In the genomic region with DNA sequence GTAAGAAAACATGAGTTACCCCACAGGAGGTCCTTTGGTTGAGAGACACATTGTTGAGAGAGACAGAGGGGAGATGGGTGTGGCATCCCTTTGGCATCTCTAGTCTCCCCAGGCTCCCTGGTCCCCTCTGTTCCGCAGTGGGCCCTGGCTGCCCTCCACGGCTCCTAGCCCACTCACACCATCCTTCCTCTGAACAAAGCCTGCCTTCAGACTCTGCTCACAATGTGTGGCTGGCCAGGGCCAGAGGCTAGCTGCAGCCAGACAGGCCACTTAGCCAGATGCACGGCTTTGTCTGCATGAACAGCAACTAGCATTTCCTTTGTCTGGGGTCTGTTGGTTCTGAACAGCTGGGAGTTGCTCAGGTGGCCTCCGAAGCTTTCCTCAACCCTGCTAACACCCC, we compare ENCODE assay signal across 10 mouse cellular contexts.
DNase-seq lines count a peak whose midpoint lies in the region; ATAC-seq lines count a peak whose summit lies in the region.
"Had no signal": no experiment of that assay in that cellular context is flagged by ENCODE, and none has a peak within 500 bp of the region (broad histone marks: within the 10 kb centered on the region; RNA-seq: fewer than 3 reads in every experiment).

No protein-coding gene starts in this region.

- DNase-seq in adrenal gland, postnatal 10 days = peak; percentile 18
- DNase-seq in adrenal gland, postnatal 14 days = no peak
- DNase-seq in heart, postnatal 14 days = peak; percentile 49 to 60
- DNase-seq in heart, postnatal 25 days (ENCODE audit: low spot score) = no peak
- DNase-seq in left cerebral cortex, postnatal 4 days = peak; percentile 85
- DNase-seq in thymus, postnatal 10 days (ENCODE audit: low spot score in 2 of 2) = no peak
- DNase-seq in urinary bladder, postnatal 10 days (ENCODE audit: low spot score) = no peak
- DNase-seq: kidney, adult 9 months; liver, embryonic 13.5 days had no signal

- intact Hi-C loops in heart, postnatal 14 days (cut with DNase I) = no loop called here
- intact Hi-C loops in heart, postnatal 25 days (cut with DNase I) = no loop called here
- intact Hi-C loops in left cerebral cortex, postnatal 4 days (cut with DNase I) = no loop called here

- peak; percentile 15; the same call in 1 of the 2 replicates for ATAC-seq in erythroblast, adult 5-6 weeks (replicated peaks; ENCODE audit: low FRiP score, poor library complexity, severe bottlenecking)

Comparison
In these comparisons a context has a peak if more than half of its experiments do, and no peak if none do; other contexts are left out.
1. DNase-seq: peak in adrenal gland, postnatal 10 days (single experiment), heart, postnatal 14 days (2 of 2) and left cerebral cortex, postnatal 4 days (single experiment); none in adrenal gland, postnatal 14 days (single experiment), heart, postnatal 25 days (single experiment), thymus, postnatal 10 days (0 of 2) and urinary bladder, postnatal 10 days (single experiment).